Mouse (Mus musculus) kidney, postnatal 4 days (tissue): ENCODE data around the gene Exosc10.
A peak's percentile ranks its signal among the peaks of the same experiment; 100 is the strongest.

Experiments
- DNase-seq, 2 experiments: peaks; one replicate each; pipeline ENCODE4 v3.0.0; 2021; ENCODE audit warnings: mixed read lengths in 2 of 2

Exosc10 gene

DNA sequence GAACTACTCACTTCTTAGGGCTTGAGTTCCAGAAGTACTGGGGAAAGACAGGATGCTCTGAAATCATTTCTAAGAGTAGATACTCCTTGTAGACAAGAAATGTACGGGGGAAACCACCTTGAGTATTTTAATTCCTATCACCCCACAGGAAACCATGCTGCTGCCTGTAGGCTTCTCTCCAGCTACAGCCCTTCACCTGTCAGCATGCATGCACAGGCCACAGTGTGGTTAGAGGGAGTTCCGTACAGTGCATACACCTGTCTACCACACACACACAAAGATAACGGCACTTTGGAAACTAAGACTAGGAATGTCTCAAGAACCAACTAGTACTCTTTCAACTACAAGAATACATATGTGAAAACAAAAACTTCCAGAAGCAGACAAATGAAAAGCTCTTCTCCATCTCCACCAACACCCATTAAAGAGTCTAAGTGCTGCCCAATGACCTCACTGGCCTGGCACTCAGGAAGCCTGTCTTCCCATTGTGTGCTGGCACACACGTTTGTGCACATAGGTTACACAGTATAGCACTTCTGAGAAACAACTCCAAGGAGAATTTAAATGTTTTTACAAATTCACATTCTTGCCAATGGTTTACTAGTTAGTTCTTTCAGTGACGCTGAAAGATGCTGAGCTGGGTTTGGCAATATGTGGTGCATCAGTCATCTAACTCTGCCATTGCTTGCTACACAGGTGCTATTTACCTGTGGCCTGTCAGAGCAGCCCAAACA is 52.6 kb downstream of the Exosc10 start:
- no peak for DNase-seq

GRCm38 (mm10) chr4:148612557-148612956 is 54.3 kb downstream of the Exosc10 start:
- DNase-seq, result no peak

GRCm38 (mm10) chr4:148613738-148614137 is 55.5 kb downstream of the Exosc10 start:
- DNase-seq, result no peak

GRCm38 (mm10) chr4:148619805-148620204 is 61.6 kb downstream of the Exosc10 start:
- DNase-seq, result no peak

DNA sequence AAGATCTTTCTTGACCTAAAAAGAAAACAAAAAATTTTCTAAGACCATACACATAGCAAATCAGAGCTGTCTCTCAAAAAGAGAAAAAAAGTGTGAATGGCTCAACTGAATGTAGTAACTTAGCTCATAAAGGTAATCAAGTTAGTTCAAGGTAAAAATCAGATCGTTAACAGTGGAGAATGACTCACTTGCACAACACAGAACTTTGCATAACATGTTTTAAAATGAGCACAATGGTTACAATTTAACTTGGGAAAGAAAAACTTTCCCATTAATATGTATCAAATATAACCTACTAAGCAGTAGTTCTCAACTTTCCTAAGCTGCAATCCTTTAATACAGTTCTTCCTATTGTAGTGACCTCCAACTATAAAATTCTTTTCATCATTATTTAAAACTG is 62.5 kb downstream of the Exosc10 start:
- no peak for DNase-seq

DNA sequence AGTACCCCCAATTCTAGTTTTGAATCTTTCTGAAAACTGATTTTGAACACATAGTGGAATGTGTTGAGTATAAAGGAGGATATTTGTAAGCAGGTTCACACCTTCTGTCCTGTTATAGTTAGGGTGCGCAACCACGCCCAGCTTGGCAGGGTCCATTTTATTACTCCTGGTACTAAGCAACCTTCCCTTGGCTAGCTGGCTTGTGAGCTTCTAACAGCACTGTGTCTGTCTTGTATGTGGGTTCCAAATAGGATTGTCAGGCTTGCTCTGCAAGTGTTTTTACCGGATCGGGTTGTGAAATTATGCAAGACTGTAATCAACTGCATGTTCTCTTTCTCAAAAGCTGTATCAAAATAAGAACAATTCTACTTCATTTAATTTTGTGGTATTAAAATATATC is 64.3 kb downstream of the Exosc10 start:
- DNase-seq, result no peak

DNA sequence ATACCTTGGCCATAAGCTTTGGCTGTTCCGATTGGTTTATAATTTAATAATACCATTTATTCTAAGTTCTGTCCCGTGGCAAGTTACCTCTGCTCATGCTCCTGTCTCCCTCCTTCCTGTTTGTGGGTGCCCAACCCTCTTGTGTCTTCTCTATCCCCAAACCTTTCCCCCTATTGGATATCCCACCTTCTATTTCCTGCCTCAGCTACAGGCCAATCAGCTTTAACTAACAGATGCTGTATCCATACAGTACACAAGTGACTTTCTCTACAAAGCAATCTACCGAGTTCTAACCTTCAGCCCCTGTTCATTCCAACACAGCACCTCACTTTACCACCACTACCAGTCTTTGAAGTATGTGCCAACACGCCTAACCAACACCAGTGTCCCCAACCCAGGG is 65.4 kb downstream of the Exosc10 start:
- DNase-seq, result no peak

DNA sequence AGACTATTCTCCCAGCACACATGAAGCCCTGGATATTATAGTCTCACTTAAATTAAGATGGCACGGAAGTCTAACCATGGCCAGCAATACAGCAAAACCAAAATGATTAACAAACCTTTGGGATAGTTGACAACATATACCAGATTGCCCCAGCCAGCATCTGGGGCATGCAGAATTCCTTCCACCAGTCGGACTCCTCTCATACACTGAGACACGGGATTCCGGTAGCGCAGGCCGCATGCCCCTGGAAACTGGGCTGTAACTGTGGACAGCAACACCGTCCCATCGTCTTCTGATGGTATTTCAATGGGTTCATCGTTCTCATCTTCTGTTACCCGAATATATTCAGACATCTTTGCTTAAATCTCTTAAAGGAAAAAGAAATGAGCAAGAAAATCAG is 66.8 kb downstream of the Exosc10 start:
- no peak for DNase-seq

- peak; percentile 33 to 53 for DNase-seq
Measured at GRCm38 (mm10) chr4:148625756-148626622, 67.8 kb downstream of the Exosc10 start.

DNA sequence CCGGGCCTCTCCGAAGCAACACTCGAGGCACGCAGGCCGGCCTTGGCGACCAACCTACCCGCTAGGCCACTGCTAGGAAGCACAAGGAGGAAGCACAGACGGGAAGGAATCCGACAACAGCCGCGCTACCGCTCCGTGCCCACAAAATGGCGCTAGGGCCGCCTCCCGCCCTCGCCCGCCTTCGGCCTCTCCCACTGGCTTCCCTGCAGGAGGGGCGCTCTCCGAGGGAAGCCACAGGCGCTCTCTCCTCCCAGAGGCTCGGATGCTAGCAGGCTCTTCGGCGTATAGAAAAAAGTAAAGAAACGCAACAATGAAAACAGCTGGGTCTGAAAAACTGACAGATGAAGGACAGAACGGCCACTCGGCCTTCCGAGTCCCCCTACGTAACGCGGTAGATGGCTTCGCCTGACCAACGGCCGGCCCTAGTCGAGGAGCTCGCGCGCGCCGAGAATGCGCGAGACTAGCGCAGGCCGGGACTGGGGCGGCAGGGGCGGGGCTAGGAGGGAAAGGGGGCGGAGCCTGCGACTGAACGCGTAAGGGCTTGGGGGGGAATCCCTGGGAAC is 68.5 kb downstream of the Exosc10 start, which contains the start of gene Tardbp:
TSS of gene Tardbp (minus strand) at position 397 of the 563 bp plus-strand sequence.
- DNase-seq, result peak; percentile 99

DNA sequence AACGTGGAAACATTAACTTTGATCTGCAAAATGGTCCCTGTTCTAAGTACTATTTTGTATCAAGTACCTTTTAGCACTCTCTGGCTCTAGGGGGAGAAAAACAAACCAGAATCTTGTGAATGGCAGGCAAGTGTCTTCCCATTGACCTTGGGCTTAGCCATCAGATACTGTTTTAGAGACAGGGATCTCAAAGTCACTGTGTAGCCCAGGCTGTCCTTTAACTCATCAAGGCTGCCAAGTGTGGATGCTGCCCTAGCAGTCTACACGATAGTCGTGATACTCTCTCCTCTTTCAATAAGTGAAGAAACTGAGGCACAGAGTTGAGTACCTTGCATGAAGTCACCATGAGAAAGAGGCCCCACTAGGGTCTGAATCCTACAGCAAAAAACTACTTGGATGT is 69.0 kb downstream of the Exosc10 start:
- DNase-seq, result no peak
